Mouse (Mus musculus) left cerebral cortex, postnatal 10 days (tissue): Measurements from ENCODE around the gene Cisd1. TPM values are rescaled to one million over a fixed set of nuclear protein-coding genes. Genes with fewer than 3 reads are reported as not detected.
A peak's percentile ranks its signal among the peaks of the same experiment; 100 is the strongest.

Experiments used
- DNase-seq, 2 experiments: peaks; one replicate each; pipeline ENCODE4 v3.0.0; 2021 to 2022; ENCODE audit warnings: low spot score in 2 of 2, mixed read lengths in 1 of 2; ENCODE audit errors: extremely low spot score in 1 of 2
- intact Hi-C: fragments of 180-260 bp; cut with DNase I; formaldehyde crosslinking; loops from one replicate; pipeline ENCODE4 v1.15.1; 2025
- total RNA-seq, 2 experiments: library from RNA; stranded (reverse); gene quantifications; 2 replicates each; pipeline ENCODE4 v1.2.3; 2021

The Cisd1 gene
- total RNA-seq, 2 experiments from 2014 or later = 124 to 130 TPM

DNA sequence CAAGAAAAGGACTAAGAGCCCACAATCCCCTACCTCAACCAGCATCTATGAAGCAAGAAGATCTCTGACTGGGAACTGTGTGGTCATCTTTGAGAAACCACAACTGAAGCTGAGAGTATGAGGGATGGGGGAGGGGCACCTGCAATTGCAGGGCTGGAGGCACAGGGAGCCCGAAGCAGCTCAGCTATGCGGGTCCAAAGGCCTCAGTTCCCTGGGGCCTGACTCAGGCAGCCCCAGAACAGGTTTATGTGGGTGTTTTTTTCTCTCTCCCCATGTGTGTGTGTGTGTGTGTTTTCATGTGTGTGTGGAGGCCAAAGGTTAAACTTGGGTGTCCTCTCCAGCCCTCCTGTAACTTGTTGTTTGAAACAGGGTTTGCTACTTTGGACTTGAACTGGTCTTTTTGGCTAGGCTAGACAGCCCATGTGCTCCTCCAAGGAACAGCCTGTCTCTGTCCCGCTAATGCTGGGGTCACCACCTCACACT is 53.5 kb downstream of the Cisd1 start:
- intact Hi-C loops = no loop called here

GRCm38 (mm10) chr10:71285126-71285580 is 59.6 kb downstream of the Cisd1 start, which contains the start of gene Ube2d1:
Gene Ube2d1 (minus strand): TSS chr10:71285262.
- peak; percentile 81 to 92 for DNase-seq
- intact Hi-C loops = no loop called here

More for the DNA sequence above, 53.5 kb downstream of the Cisd1 start:
- no peak for DNase-seq

GRCm38 (mm10) chr10:71284511-71285125 is 60.1 kb downstream of the Cisd1 start:
- intact Hi-C loops = loop anchor here (5.0 kb wide), 1 partner anchor 47 kb away; the partner anchor contains the start of gene Tfam
- DNase-seq = peak in 1 of 2 experiments; percentile 20

DNA sequence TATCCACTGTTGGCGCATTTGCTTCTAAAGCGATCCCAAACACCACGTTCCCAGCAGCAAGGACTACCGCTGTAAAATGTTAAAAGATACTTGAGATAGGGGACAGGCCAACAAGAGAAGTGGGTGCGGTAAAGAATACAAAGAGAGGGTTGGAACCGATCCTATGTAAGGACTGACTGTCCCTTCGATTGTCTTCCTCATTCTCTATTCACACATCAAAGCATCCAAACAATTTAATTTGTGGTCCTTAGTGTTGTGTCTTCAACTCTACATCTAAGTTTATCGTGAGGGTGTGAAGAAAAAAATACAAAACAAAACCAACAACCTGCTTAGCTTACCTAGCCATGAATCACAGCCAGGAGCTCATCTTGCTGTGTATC is 60.6 kb downstream of the Cisd1 start:
- no peak for DNase-seq
- intact Hi-C loops = loop anchor here (5.0 kb wide), 1 partner anchor 47 kb away; the partner anchor contains the start of gene Tfam

Other genes with a start within 250 kb of the Cisd1 start
- 1 to 10 TPM; 5.8 to 6.6 TPM for gene Bicc1, start 185.3 kb downstream of the Cisd1 start, total RNA-seq
- 10 to 100 TPM; 35.0 to 35.2 TPM for gene Tfam, start 106.7 kb downstream of the Cisd1 start, total RNA-seq
- gene Ube2d1, start 59.7 kb downstream of the Cisd1 start, total RNA-seq = 10 to 100 TPM; 76.3 to 90.5 TPM
- 10 to 100 TPM; 32.1 to 34.7 TPM for gene Ipmk, start 2.8 kb upstream of the Cisd1 start, total RNA-seq